Mouse (Mus musculus): ENCODE results near the gene Micall1. TPM values are rescaled to one million over a fixed set of nuclear protein-coding genes. Genes with fewer than 3 reads are reported as not detected.
A peak's percentile ranks its signal among the peaks of the same experiment; 100 is the strongest.

The Micall1 gene
- total and polyA plus RNA-seq, 3 experiments: 39.3 to 45.7 (median 43.0) TPM

DNA sequence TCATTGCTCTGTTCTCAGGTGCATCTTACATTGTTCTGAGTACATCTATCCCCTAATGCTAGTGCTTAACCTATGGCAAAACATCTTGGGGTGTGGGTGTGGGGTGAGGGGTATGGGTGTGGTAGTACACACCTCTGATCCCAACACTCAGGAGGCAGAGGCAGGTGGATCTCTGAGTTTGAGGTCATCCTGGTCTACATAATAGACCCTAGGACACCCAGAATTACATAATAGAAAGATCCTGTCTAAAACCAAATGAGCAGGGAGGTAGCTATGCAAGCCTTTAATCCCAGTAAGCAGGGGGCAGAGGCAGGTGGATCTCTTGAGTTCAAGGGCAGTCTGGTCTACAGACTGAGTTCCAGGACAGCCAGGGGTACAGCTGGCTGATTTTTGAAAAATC is 34.9 kb upstream of the Micall1 start:
- TF ChIP-seq CTCF (IDR thresholded peaks at IDR 0.05) (no peak), EP300 (IDR thresholded peaks at IDR 0.05; ENCODE audit: insufficient read depth, low read depth, low read length) (no peak), POLR2A (IDR thresholded peaks at IDR 0.05; ENCODE audit: insufficient read depth, low read depth, low read length) (no peak)
- intact Hi-C loops (cut with DNase I): loop anchor here (5.0 kb wide), 1 partner anchor 156 kb away; no protein-coding TSS in a partner anchor
- no peak overlapping the region for H3K27ac ChIP-seq
- H3K27me3 ChIP-seq (ENCODE audit: control insufficient read depth, insufficient read depth, low read length): no peaks in the 10 kb centered on the region
- no peaks in the 10 kb centered on the region; the same call in 1 of the 2 replicates for H3K79me2 ChIP-seq (replicated peaks; ENCODE audit: control insufficient read depth, insufficient read depth, low read length)
- no peak overlapping the region for H3K4me3 ChIP-seq
- no peak overlapping the region for H3K9ac ChIP-seq (ENCODE audit: low read depth, low read length)
- peaks cover 3% of the 10 kb centered on the region; the same call in 1 of the 2 replicates for H3K36me3 ChIP-seq (ENCODE audit: control insufficient read depth, insufficient read depth, low read length)
- H3K4me1 ChIP-seq (ENCODE audit: control insufficient read depth, insufficient read depth, low read length): peaks cover 2% of the 10 kb centered on the region
- DNase-seq: no peak

DNA sequence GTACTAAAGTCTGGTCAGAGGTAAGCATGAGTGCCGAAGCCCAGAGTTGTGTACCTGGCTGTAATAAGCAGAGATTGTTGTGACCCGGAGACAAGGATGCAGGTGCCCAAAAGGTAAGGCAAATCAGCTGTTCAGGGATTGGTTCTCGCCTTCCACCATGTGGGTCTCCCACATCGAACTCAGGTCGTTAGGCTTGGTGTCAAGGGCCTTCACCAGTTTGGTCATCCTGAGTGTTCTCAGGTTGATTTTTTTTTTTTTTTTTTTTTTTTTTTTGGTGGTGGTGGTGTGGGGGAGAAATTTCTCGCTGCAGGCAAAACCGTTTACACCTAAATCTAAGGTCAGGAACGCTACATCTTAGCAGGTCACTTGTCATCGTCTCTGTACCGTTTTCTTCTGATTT is 34.3 kb upstream of the Micall1 start:
- H3K9ac ChIP-seq (ENCODE audit: low read depth, low read length): no peak overlapping the region
- intact Hi-C loops (cut with DNase I): loop anchor here (5.0 kb wide), 1 partner anchor 157 kb away; no protein-coding TSS in a partner anchor
- peaks cover 2% of the 10 kb centered on the region for H3K4me1 ChIP-seq (ENCODE audit: control insufficient read depth, insufficient read depth, low read length)
- WGBS: 33% methylated on average over 10 of the region's 10 CpGs
- peak overlapping the region; percentile 86 for H3K27ac ChIP-seq
- H3K27me3 ChIP-seq (ENCODE audit: control insufficient read depth, insufficient read depth, low read length): no peaks in the 10 kb centered on the region
- H3K4me3 ChIP-seq: peak overlapping the region; percentile 88
- TF ChIP-seq POLR2A (IDR thresholded peaks at IDR 0.05; ENCODE audit: insufficient read depth, low read depth, low read length) (no peak), CTCF (IDR thresholded peaks at IDR 0.05) (no peak), EP300 (IDR thresholded peaks at IDR 0.05; ENCODE audit: insufficient read depth, low read depth, low read length) (no peak)
- peaks cover 3% of the 10 kb centered on the region; the same call in 1 of the 2 replicates for H3K36me3 ChIP-seq (ENCODE audit: control insufficient read depth, insufficient read depth, low read length)
- DNase-seq: no peak
- H3K79me2 ChIP-seq (replicated peaks; ENCODE audit: control insufficient read depth, insufficient read depth, low read length): no peaks in the 10 kb centered on the region; the same call in 1 of the 2 replicates

DNA sequence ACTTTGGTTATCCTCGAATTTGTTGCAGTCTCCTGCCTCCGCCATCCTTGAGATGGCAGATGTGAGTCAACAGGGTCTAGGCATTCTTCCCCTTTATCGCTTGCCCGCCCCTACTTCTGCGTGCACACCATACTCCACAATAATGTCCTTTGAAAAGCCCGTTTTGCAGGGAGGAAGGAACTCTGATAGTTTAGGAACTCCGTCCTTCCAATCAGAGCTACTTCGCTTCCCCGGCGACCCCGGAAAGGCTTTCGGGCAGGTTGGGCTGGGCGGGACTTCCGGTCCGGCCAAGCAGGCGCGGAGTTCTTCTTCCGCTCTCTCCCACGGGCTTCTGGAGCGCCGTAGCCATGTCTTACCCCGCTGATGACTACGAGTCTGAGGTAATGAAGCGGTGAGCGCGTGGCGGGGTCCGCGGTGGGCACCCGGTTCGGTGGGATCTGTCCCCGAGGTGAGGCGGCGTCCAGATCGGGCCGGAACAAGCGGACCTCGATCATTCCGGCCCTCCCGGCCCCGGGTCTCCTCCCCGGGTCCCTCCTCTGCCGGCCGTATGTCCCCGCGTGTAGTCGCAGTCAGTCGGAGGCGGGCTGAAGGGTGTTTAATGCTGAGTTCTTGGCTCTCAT is 33.7 kb upstream of the Micall1 start, which contains the start of gene Eif3l:
Gene Eif3l (plus strand): TSS at position 267 of the 620 bp plus-strand sequence.
- DNase-seq: peak; percentile 91 to 93
- Histone ChIP-seq H3K79me2 (replicated peaks; ENCODE audit: control insufficient read depth, insufficient read depth, low read length) (no peaks in the 10 kb centered on the region; the same call in 1 of the 2 replicates), H3K4me3 (peak within 1 kb of the TSS; percentile 88), H3K4me1 (ENCODE audit: control insufficient read depth, insufficient read depth, low read length) (peaks cover 2% of the 10 kb centered on the region), H3K27me3 (ENCODE audit: control insufficient read depth, insufficient read depth, low read length) (no peaks in the 10 kb centered on the region), H3K9ac (ENCODE audit: low read depth, low read length) (peak within 1 kb of the TSS; percentile 94), H3K36me3 (ENCODE audit: control insufficient read depth, insufficient read depth, low read length) (peaks cover 3% of the 10 kb centered on the region; the same call in 1 of the 2 replicates), H3K27ac (peak within 1 kb of the TSS; percentile 86)
- WGBS: under 1% methylated on average over 49 of the region's 49 CpGs
- intact Hi-C loops (cut with DNase I): loop anchor here (1.0 to 5.0 kb wide), 2 partner anchors 33 to 158 kb away; partner anchors contain the start of gene Micall1
- TF ChIP-seq POLR2A (IDR thresholded peaks at IDR 0.05; ENCODE audit: insufficient read depth, low read depth, low read length) (peak; percentile 87), CTCF (IDR thresholded peaks at IDR 0.05) (peak; percentile 25), EP300 (IDR thresholded peaks at IDR 0.05; ENCODE audit: insufficient read depth, low read depth, low read length) (no peak)

- Histone ChIP-seq H3K9ac (ENCODE audit: low read depth, low read length) (peak overlapping the region; percentile 94), H3K4me1 (ENCODE audit: control insufficient read depth, insufficient read depth, low read length) (peaks cover 2% of the 10 kb centered on the region), H3K79me2 (replicated peaks; ENCODE audit: control insufficient read depth, insufficient read depth, low read length) (no peaks in the 10 kb centered on the region; the same call in 1 of the 2 replicates), H3K4me3 (peak overlapping the region; percentile 88), H3K27me3 (ENCODE audit: control insufficient read depth, insufficient read depth, low read length) (no peaks in the 10 kb centered on the region), H3K27ac (peak overlapping the region; percentile 86), H3K36me3 (ENCODE audit: control insufficient read depth, insufficient read depth, low read length) (peaks cover 3% of the 10 kb centered on the region; the same call in 1 of the 2 replicates)
- 25% methylated on average over 15 of the region's 15 CpGs for WGBS
- intact Hi-C loops (cut with DNase I): loop anchor here (1.0 kb wide), 1 partner anchor 32 kb away; the partner anchor contains the start of gene Micall1
- TF ChIP-seq EP300 (IDR thresholded peaks at IDR 0.05; ENCODE audit: insufficient read depth, low read depth, low read length): no peak
- TF ChIP-seq CTCF (IDR thresholded peaks at IDR 0.05): no peak
- TF ChIP-seq POLR2A (IDR thresholded peaks at IDR 0.05; ENCODE audit: insufficient read depth, low read depth, low read length): no peak
- no peak for DNase-seq
Measured at GRCm38 (mm10) chr15:79075658-79076365, 32.9 kb upstream of the Micall1 start.

DNA sequence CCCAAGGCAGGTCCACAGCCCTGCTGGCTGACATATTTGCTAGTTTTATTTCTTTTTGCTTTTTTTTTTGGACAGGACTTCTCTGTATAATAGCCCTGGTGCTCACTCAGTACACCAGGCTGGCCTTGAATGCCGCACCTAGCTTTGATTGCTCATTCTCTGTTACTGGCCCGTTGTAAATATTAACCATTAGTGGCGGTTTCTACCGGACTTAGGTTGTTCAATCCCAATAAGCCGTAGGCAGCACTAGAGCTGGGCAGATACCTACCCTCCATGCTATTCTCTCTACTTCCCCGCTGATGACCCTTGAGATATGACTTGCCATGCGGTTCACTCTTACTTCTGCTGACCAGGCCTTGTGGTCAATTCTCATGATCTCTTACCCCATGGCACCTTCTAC is 29.1 kb upstream of the Micall1 start:
- Histone ChIP-seq H3K36me3 (ENCODE audit: control insufficient read depth, insufficient read depth, low read length) (peaks cover 3% of the 10 kb centered on the region; the same call in 1 of the 2 replicates), H3K79me2 (replicated peaks; ENCODE audit: control insufficient read depth, insufficient read depth, low read length) (no peaks in the 10 kb centered on the region; the same call in 1 of the 2 replicates), H3K4me3 (no peak overlapping the region), H3K9ac (ENCODE audit: low read depth, low read length) (no peak overlapping the region), H3K4me1 (ENCODE audit: control insufficient read depth, insufficient read depth, low read length) (no peaks in the 10 kb centered on the region; the same call in 1 of the 2 replicates), H3K27ac (no peak overlapping the region), H3K27me3 (ENCODE audit: control insufficient read depth, insufficient read depth, low read length) (no peaks in the 10 kb centered on the region)
- intact Hi-C loops (cut with DNase I): no loop called here
- DNase-seq: no peak
- 96% methylated on average over 7 of the region's 7 CpGs for WGBS
- TF ChIP-seq CTCF (IDR thresholded peaks at IDR 0.05) (no peak), POLR2A (IDR thresholded peaks at IDR 0.05; ENCODE audit: insufficient read depth, low read depth, low read length) (no peak), EP300 (IDR thresholded peaks at IDR 0.05; ENCODE audit: insufficient read depth, low read depth, low read length) (no peak)
